Mouse (Mus musculus) forebrain, postnatal 0 days (tissue): ENCODE measurements around the gene Dok7. TPM values are rescaled to one million over a fixed set of nuclear protein-coding genes. Genes with fewer than 3 reads are reported as not detected.

Source experiments
- ATAC-seq: fragments of 200-750 bp; cut with Nextera tagmentation; 2 replicates; pipeline ENCODE4 v1.8.0; 2017; ENCODE audit warnings: mild to moderate bottlenecking, moderate library complexity
- DNase-seq: peaks from one replicate; pipeline ENCODE4 v3.0.0-alpha.2; 2015
- H3K27ac ChIP-seq: fragments of 300-500 bp; sonication (generic); 2 replicates; pipeline ENCODE4 v1.5.1; 2014; ENCODE audit warnings: low read depth, mild to moderate bottlenecking, antibody characterized with exemption, low read length, moderate library complexity, mixed read lengths
- H3K27me3 ChIP-seq: fragments of 300-500 bp; sonication (generic); 2 replicates; pipeline ENCODE4 v1.6.1; 2014; ENCODE audit warnings: mild to moderate bottlenecking, low read length, mixed read lengths; ENCODE audit not compliant: insufficient read depth
- H3K36me3 ChIP-seq: fragments of 300-500 bp; sonication (generic); 2 replicates; pipeline ENCODE4 v1.6.1; 2014; ENCODE audit warnings: mild to moderate bottlenecking, moderate library complexity; ENCODE audit not compliant: insufficient read depth
- H3K4me1 ChIP-seq: fragments of 300-500 bp; sonication (generic); 2 replicates; pipeline ENCODE4 v1.6.1; 2014; ENCODE audit warnings: antibody characterized with exemption; ENCODE audit not compliant: insufficient read depth
- H3K4me2 ChIP-seq: fragments of 300-500 bp; sonication (generic); 2 replicates; pipeline ENCODE4 v1.6.1; 2014; ENCODE audit warnings: low read depth, mild to moderate bottlenecking, moderate library complexity
- H3K4me3 ChIP-seq: fragments of 300-500 bp; sonication (generic); 2 replicates; pipeline ENCODE4 v1.5.1; 2014; ENCODE audit warnings: low read depth, low read length, mixed read lengths
- H3K9ac ChIP-seq: fragments of 300-500 bp; sonication (generic); 2 replicates; pipeline ENCODE4 v1.6.1; 2014; ENCODE audit warnings: mild to moderate bottlenecking
- H3K9me3 ChIP-seq: fragments of 300-500 bp; sonication (generic); 2 replicates; pipeline ENCODE4 v1.6.1; 2016; ENCODE audit warnings: low read length
- CTCF ChIP-seq: sonication (generic); IDR thresholded peaks from 2 replicates; pipeline ENCODE4 v1.5.1; 2016; ENCODE audit warnings: antibody characterized with exemption, control low read depth, low read depth
- WGBS: fragments of 180-500 bp; shearing (Covaris S2); extraction: QIAGEN DNeasy Blood & Tissue Kit; methylation state at CpG from one replicate; pipeline ENCODE4 v1.1.7; 2014; 5-methylcytosine and 5-hydroxymethylcytosine counted together
- polyA plus RNA-seq: library from polyadenylated mRNA; unstranded; fragments of >200 nt; fragmentation: Nextera tagmentation; extraction: Ambion mirVana; gene quantifications from 2 replicates; pipeline ENCODE4 v1.2.1, GENCODE M21; 2015
- total RNA-seq: library from RNA; depleted of rRNA; stranded (reverse); fragments of >200 nt; gene quantifications from 2 replicates; pipeline ENCODE4 v1.2.3, GENCODE M21; 2014

Dok7 gene
- total and polyA plus RNA-seq, 2 experiments from 2014 or later: 10.1 to 15.0 TPM

DNA sequence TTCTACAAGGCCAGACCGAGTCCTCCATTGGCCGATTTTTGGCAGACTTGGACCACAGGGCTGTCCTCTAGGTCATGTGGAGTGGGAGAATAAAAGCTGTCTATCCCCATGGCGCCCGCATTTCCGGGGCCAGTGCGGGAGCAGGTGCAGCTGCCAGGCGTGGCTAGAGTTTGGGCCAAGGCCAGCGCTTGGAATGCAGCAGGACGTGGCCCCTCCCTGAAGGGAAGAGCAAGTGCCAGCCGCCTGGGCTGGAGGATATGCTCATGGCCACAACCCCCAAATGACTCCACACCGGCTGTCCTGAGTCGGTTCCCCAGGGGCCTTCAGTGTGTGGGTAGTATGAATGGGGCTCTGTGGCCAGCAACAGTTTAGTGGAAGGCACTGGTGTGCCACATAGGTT is 1.5 kb upstream of the Dok7 start:
- H3K4me1 ChIP-seq: peaks cover 4% of the 10 kb centered on the region; the same call in 1 of the 2 replicates
- no peak for DNase-seq
- no peak for TF ChIP-seq CTCF
- WGBS: 50% methylated on average over 12 of the region's 12 CpGs
- H3K9ac ChIP-seq: no peak overlapping the region
- no peaks in the 10 kb centered on the region for H3K36me3 ChIP-seq
- H3K9me3 ChIP-seq: no peaks in the 10 kb centered on the region
- no peak for ATAC-seq
- H3K27ac ChIP-seq: no peak overlapping the region
- H3K4me2 ChIP-seq: no peak overlapping the region
- H3K27me3 ChIP-seq: no peaks in the 10 kb centered on the region
- H3K4me3 ChIP-seq: no peak overlapping the region

DNA sequence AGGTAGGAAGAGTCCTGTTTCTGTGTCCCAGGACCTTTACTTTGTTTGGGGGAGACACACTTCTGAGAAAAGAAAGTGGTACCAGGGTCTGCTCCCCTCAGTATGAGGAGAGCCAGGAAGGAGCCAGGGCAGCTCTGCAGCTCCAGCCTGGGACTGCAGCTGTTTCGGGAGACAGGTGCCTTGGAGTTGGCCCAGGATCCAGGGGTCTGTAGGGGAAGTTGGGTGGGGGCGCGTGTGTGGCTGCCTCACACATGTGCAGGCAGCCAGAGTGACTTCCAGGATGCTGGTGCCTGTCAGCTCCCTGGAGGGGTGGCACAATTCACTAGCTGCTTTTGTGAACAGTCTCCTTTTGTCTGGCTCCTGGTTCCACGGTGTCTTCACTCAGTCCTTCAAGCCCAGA is 1.0 kb downstream of the Dok7 start:
- Histone ChIP-seq H3K4me1 (peaks cover 4% of the 10 kb centered on the region; the same call in 1 of the 2 replicates), H3K4me3 (peak overlapping the region; percentile 69), H3K27me3 (no peaks in the 10 kb centered on the region), H3K36me3 (no peaks in the 10 kb centered on the region), H3K9me3 (no peaks in the 10 kb centered on the region), H3K4me2 (peak overlapping the region; percentile 93), H3K27ac (no peak overlapping the region), H3K9ac (peak overlapping the region; percentile 72)
- peak; percentile 38 for DNase-seq
- TF ChIP-seq CTCF: no peak
- WGBS: 11% methylated on average over 4 of the region's 4 CpGs
- peak; percentile 30 for ATAC-seq

DNA sequence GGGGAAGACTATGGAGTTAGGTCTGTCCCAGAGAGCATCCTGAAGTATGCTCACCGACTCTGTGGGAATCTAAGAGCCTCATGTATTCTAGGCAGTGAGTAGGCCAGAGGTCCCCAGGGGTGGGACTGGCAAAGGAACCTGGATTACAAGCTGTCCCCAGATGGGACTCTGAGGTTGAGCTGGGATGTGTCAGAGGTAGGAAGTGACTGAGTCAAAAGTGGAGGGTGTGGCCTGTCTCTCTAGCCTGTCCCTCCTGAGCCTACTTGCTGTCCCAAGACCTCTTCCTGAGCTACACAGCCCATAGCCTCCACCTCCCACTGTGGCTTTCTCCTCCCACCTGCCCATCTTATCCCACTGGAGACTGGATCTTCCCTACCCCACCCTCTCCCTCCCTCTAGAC is 1.6 kb downstream of the Dok7 start:
- ATAC-seq (no peak), DNase-seq (no peak)
- H3K4me2 ChIP-seq: peak overlapping the region; percentile 93
- H3K36me3 ChIP-seq: no peaks in the 10 kb centered on the region
- WGBS: 62% methylated on average over 1 of the region's 1 CpGs
- H3K9ac ChIP-seq: no peak overlapping the region
- H3K27ac ChIP-seq: no peak overlapping the region
- no peaks in the 10 kb centered on the region for H3K9me3 ChIP-seq
- H3K4me3 ChIP-seq: peak overlapping the region; percentile 69
- no peaks in the 10 kb centered on the region for H3K27me3 ChIP-seq
- H3K4me1 ChIP-seq: peaks cover 4% of the 10 kb centered on the region; the same call in 1 of the 2 replicates
- no peak for TF ChIP-seq CTCF

DNA sequence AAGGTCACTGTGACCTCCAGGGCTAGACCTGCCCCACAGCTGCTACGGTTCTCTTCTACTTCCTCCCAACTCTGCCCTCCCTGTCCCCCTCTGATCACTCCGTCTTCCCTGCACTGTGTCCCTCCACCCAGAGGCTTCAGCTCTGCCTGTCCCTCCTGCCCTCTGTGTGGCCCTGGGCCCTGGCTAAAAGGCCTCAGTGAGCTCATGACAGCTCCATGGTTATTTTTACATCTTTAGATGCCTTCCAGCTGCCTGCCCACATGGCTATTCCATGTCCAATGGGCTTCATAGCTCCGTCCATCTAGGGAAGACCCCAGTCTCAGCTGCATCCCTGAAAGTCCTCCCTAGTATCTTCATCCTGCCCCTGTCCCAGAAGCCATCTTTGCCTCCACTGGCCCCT is 3.5 kb downstream of the Dok7 start:
- H3K4me2 ChIP-seq: no peak overlapping the region
- H3K9me3 ChIP-seq: no peaks in the 10 kb centered on the region
- no peak overlapping the region for H3K4me3 ChIP-seq
- ATAC-seq: no peak
- no peak for TF ChIP-seq CTCF
- 81% methylated on average over 3 of the region's 3 CpGs for WGBS
- no peak overlapping the region for H3K27ac ChIP-seq
- no peaks in the 10 kb centered on the region for H3K36me3 ChIP-seq
- DNase-seq: no peak
- no peak overlapping the region for H3K9ac ChIP-seq
- H3K27me3 ChIP-seq: no peaks in the 10 kb centered on the region
- H3K4me1 ChIP-seq: peaks cover 4% of the 10 kb centered on the region; the same call in 1 of the 2 replicates

DNA sequence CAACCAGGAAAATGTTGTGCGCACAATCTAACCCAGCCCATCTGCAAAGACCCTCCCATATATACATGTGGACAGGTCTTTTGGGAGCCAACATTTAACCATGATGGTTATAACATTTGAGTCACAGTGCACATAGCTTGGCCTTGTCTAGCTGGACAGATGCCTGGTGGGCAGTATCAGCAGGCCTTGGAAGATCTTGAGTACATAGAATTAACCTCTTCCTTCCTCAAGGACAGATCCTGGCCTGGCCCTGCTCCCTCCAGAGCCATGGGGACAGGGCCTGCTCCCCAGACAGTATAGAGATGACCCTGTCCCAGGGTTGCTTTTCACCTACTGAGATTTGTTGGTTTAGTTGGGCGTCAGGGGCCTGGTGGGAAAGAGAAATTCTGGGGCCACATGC is 13.3 kb downstream of the Dok7 start:
- TF ChIP-seq CTCF: no peak
- no peaks in the 10 kb centered on the region for H3K27me3 ChIP-seq
- DNase-seq (no peak), ATAC-seq (no peak)
- WGBS: 86% methylated on average over 2 of the region's 2 CpGs
- H3K27ac ChIP-seq: no peak overlapping the region
- H3K4me1 ChIP-seq: no peaks in the 10 kb centered on the region
- peaks cover 5% of the 10 kb centered on the region; the same call in 1 of the 2 replicates for H3K36me3 ChIP-seq
- H3K4me3 ChIP-seq: no peak overlapping the region
- H3K9me3 ChIP-seq: no peaks in the 10 kb centered on the region
- H3K4me2 ChIP-seq: no peak overlapping the region
- no peak overlapping the region for H3K9ac ChIP-seq

DNA sequence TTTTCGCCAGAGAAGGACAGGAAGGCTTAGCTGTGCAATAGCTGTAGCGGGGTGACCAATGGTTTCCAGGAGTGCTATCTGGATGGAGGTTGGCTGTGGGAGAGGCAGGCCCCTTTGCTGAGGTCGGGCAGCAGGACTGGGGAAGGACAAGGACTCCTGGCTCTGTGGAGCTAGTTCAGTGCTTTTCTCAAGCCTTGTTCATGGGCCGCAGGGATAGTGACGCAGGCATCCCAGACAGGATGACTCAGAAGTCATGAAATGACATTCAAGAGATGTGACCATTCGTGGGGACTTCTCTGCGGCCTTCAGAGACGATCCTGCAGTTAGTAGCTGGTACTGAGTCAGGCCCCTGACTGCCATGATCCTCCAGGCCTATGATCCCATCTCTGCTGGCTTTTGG is 13.7 kb downstream of the Dok7 start:
- Histone ChIP-seq H3K9me3 (no peaks in the 10 kb centered on the region), H3K4me1 (no peaks in the 10 kb centered on the region), H3K4me2 (no peak overlapping the region), H3K27me3 (no peaks in the 10 kb centered on the region), H3K9ac (no peak overlapping the region), H3K36me3 (peaks cover 7% of the 10 kb centered on the region), H3K4me3 (no peak overlapping the region), H3K27ac (no peak overlapping the region)
- no peak for TF ChIP-seq CTCF
- 90% methylated on average over 8 of the region's 8 CpGs for WGBS
- ATAC-seq (no peak), DNase-seq (no peak)

DNA sequence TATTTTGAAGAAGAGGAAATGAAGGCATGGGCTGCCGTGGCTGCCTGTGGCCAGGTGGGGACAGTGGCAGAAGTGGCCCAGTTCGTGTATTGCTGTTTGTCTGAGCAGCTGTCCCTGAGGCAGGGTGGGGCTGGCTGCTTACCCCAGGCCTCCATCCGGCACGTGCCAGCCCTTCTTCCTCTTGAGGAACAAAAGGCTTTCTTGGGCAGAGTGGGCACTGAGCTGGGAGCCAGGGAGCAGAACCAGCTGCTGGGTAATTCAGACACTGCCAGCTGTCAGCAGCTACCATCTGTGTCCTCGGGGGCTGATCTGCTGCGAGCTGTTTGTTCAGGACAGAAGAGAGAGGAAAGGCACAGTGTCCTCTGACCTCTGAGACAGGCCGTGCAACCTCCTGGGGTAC is 14.4 kb downstream of the Dok7 start:
- no peak overlapping the region for H3K27ac ChIP-seq

DNA sequence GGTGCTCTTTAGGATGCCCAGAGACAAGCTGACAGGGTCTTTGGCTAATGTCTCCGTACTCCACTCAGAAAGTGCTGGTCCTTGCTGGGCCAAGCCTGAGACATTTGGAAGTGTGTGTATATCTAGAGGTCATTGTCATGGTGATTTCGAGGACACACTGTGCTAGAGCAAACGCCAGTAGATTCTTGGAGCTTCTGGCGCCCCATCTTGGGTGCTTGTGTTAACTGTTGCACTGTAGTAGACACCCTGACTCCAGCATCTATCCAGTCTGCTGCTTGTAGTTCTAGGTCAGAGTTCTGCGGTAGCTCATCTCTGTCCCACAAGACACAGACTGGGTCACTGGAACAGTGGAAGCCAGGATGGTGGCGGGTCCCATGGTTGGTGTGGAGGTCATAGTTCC is 15.3 kb downstream of the Dok7 start:
- no peaks in the 10 kb centered on the region for H3K4me1 ChIP-seq
- H3K27me3 ChIP-seq: no peaks in the 10 kb centered on the region
- ATAC-seq (no peak), DNase-seq (no peak)
- H3K4me2 ChIP-seq: no peak overlapping the region
- H3K9me3 ChIP-seq: no peaks in the 10 kb centered on the region
- WGBS: 94% methylated on average over 6 of the region's 6 CpGs
- H3K27ac ChIP-seq: no peak overlapping the region
- H3K4me3 ChIP-seq: no peak overlapping the region
- peaks cover 14% of the 10 kb centered on the region for H3K36me3 ChIP-seq
- no peak overlapping the region for H3K9ac ChIP-seq
- no peak for TF ChIP-seq CTCF

More for the DNA sequence above, 14.4 kb downstream of the Dok7 start:
- Histone ChIP-seq H3K9ac (no peak overlapping the region), H3K27me3 (no peaks in the 10 kb centered on the region), H3K9me3 (no peaks in the 10 kb centered on the region), H3K36me3 (peaks cover 14% of the 10 kb centered on the region), H3K4me3 (no peak overlapping the region), H3K4me2 (no peak overlapping the region), H3K4me1 (no peaks in the 10 kb centered on the region)
- peak; percentile 89 for ATAC-seq
- WGBS: 32% methylated on average over 7 of the region's 7 CpGs
- no peak for TF ChIP-seq CTCF
- peak; percentile 50 for DNase-seq
